Mouse (Mus musculus) myocyte (in vitro differentiated cells): ENCODE results near the gene Cep72.

Experiments
- CEBPB ChIP-seq: IDR thresholded peaks from 2 replicates; pipeline ENCODE4 v1.6.1; 2011; ENCODE audit warnings: mild to moderate bottlenecking, moderate library complexity; ENCODE audit not compliant: poor library complexity, insufficient read depth, severe bottlenecking
- E2F4 ChIP-seq: IDR thresholded peaks from one replicate; pipeline ENCODE4 v1.6.1; 2011; ENCODE audit warnings: mild to moderate bottlenecking, control low read depth, moderate library complexity; ENCODE audit not compliant: insufficient read depth
- MAX ChIP-seq: IDR thresholded peaks from one replicate; pipeline ENCODE4 v1.6.1; 2011; ENCODE audit warnings: low read depth, mild to moderate bottlenecking, control low read depth
- POLR2A ChIP-seq: IDR thresholded peaks from one replicate; pipeline ENCODE4 v1.6.1; 2011; ENCODE audit warnings: low read depth, mild to moderate bottlenecking, control low read depth, moderate library complexity; ENCODE audit not compliant: insufficient read length
- POLR2AphosphoS2 ChIP-seq: IDR thresholded peaks from one replicate; pipeline ENCODE4 v1.6.1; 2011; ENCODE audit warnings: low read depth, control low read depth; ENCODE audit not compliant: insufficient read length
- TCF12 ChIP-seq: IDR thresholded peaks from one replicate; pipeline ENCODE4 v1.6.1; 2011; ENCODE audit warnings: mild to moderate bottlenecking, control low read depth; ENCODE audit not compliant: poor library complexity, insufficient read depth, severe bottlenecking
- USF1 ChIP-seq: IDR thresholded peaks from one replicate; pipeline ENCODE4 v1.6.1; 2011; ENCODE audit warnings: low read depth, mild to moderate bottlenecking, control low read depth, moderate library complexity

GRCm38 (mm10) chr13:73991267-73991666, 70.8 kb downstream of the Cep72 start:
- TF ChIP-seq USF1 (no peak), MAX (no peak), CEBPB (no peak), POLR2A (no peak), POLR2AphosphoS2 (no peak), E2F4 (no peak), TCF12 (no peak)
